Mouse (Mus musculus) frontal cortex, postnatal 36 days (tissue): ENCODE data around the gene Jazf1.

Experiments
- DNase-seq, 2 experiments: peaks; one replicate each; pipeline ENCODE4 v3.0.0; 2022; ENCODE audit warnings: low spot score in 2 of 2

Jazf1 gene

DNA sequence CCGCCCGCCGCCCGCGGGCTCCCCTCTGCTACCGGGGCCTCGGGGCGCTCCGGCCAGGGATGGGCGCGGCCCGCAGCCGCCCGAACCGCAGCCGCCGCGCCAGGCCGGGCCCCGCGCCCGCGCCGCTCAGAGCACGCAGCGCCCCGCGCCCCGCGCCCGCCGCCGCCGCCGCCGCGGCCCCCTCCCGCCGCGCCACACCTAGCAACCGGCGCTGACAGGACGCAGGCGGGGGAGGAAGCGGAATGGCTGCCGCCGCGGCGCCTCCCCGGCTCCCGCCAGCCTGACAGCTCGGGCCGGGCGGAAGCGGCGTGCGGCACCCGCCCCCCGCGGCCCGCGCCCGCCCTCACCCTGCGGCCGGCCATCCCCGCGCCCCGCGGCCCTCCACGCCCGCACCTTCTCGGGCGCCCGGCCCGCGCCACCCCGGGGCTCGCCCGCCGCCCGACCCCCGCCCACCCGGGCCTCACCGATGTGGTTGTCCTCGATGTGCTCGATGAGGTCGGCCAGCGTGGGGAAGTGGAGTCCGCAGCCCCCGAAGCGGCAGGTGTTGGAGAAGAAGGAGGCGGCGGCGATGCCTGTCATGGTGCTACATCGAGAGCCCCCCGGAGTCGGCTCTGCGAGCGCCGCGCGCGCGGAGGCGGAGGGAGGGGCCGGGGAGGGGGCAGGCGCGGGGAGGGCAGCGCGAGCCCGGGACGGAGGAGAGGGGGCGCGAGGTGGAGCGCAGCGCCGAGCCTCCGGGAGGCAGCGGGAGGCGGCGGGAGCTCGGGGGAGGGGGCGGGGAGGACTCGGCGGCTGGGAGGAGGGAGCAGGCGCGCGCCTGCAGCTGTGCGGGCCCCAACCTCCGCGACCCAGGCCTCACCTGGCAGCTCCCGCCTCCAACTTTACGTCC is at the start of gene Jazf1:
Gene Jazf1 (minus strand): TSS at position 643 of the 886 bp plus-strand sequence.
- peak; percentile 38 to 39 for DNase-seq

DNA sequence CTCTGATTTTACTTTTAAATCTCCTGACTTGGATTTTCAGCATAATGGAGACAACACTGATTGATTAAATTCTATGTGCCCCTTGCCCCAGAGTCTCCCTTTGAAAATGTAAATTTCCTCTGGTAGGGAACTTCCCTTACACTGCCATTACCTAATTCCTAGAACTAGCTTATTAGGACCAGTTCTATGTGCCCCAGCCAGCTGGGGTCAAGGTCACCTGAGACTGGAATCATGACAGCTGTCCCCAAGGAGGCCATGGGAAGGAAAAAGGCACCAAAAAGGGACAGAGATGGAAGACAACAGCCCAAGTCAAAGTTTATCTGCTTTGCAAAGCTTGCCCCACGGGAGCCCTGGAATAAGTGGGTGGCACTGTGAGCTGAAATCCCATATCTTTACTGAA is 49.4 kb upstream of the Jazf1 start:
- no peak for DNase-seq

DNA sequence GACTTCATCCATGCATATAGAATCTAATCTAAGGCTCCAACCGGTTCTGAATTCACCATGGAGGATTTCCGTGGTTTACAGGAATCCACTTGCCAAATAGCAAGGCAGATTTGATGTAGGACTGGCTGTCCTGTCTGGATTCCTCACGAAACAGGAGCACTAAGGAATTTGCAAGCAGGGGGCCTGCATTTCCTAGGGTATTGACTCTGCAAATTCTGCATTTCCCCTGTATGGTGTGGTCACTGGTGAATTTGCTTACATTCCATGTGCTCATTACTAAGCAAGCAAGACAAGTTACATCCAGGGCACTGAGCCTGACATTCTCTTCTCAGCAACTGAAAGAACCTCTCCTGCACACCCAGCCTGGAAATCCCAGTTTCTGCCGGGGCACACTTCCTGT is 18.4 kb upstream of the Jazf1 start:
- DNase-seq, result no peak

DNA sequence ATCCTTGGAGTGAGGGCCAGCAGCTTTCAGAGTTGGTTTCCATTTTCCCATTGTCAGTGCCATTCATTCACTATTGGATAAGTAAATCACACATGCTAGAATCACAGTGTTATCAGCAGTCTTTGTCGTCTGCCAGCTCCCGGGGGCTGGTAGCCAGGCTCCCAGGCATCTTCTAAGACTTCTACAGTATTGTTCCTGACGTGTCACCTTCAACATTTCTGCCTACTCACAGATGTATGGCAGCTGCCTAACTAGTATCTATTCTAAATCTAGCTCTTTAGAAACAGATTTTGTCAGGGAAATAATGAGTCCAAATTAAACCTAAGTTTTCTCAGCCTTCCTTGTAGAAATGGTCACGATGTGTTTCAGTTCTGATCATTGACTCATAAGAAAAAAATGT is 12.8 kb upstream of the Jazf1 start:
- peak; percentile 15 to 42 for DNase-seq

DNA sequence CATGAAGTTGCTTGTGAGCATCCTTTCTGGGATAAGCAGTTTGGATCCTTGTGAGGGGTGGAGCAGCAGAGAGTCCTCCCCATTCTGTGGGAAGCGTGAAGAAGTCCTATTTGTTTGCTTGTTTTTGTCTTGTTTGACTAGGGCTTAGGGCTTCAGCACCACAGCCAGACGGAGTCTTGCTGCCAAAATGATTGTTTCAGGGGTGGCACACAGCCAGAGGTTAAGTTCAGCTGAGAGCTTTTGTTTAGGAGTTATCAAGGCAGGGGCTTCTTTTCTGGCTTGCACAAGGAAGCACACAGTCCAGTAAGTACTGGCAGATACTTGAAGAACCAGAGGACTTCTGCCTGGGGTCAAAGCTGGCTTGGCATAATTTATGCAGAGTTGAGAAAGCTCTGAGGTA is 10.2 kb upstream of the Jazf1 start:
- no peak for DNase-seq

DNA sequence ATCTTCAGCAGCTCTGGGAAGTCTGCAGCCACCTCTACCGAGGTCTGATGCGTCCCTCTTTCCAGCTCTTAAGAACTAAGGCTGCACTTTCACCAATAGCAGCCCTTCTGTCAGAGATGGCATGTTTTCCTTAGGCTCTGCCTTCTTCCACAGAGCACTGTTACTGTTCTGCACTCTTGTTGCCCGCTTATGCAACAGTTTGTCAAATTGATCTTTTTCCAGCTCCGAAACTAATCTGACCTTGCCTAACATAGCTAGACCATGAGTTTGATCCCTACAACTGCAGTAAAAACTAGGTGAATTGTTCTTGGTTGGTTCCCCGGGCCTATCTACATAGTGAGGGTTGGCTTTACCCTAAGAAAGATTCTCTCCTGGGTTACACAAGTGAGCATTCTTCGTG is 3.3 kb upstream of the Jazf1 start:
- DNase-seq, result no peak

DNA sequence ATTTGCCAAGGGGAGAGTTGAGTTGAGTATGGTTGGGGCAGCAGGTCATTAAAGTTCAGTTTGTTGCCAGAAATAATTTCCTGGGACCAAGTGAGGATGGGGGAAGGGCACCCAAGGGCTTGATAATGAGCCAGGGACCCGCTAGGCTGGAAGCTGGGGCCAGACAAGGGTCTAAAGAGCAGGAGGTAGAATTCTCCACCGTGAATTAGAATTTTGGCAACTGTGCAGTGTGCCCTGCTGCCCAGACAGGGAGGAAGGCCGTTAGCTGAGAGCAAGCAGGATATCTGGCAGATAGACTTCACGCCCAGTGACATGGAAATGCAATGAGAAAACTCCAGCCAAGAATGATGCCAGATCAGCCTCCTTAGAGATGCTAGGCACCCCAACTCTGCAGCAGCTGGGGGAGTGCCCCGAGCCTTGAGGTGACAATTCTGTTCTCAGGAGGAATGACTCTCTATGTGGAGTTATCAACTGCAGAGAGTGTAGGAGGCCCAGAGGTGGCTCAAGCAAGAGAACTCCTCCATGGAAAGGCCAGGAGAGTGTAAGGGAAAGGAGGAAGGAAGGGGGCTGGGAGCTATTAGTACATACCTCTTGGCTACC is 1.6 kb upstream of the Jazf1 start:
- no peak for DNase-seq

DNA sequence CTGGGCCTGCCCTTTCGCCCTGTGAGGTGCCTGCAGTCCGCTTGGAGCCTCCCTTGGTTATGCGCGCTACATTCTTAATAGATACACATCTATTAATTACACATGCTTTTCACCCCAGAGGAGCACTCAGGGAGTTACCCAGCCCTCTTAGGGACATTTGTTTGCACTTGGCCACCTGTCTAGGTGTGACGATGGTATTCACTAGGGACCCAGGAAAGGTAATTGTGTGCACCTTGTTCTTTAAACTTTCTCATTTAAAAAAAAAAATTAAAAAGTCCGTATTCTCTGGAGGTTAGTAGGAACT is 396 bp upstream of the Jazf1 start:
- peak; percentile 19 to 28 for DNase-seq

DNA sequence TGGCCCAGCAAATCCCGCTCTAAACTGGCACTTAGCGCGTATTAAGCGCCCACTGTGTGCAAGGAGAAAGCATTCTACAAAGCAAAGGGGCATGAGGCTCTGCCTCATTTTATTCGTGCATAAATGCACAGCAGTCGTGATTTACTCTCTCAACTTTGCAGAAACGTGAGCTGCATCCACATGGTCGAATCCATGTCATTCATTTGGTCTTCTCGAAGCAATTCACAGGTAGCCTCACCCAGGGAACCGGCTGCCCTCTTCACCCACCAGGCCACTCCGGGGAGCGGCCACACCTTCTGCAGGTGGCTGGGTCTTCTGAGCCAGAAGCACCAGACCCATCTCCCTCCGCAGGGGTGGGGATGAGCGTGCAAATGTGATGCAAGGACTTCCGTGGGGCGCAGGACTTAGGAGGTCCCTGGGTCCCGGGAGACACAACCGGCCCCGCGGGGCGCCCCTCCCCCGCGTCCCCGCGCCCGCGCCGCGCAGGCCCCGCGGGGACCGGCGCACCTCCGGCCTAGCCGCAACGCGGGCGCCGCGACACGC is 914 bp downstream of the Jazf1 start:
- peak; percentile 29 to 30 for DNase-seq

DNA sequence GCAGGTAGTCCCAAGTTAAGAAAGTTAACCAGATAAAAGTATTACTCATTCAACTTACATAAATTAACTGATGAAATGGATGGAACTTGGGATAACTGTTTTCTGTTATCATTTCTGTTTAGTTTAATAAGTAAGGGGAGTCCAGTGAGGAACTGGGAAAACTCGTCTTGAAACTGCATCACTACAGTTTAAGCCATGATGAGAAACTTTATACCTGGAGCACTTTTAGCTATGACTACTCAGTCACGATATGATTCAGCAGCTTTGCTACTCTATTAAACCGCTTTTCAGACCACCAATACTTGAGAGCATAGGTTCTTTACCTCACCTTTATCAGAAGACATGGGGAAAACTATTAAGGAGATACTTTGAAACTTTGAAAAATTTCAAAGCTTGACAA is 1.5 kb downstream of the Jazf1 start:
- no peak for DNase-seq

DNA sequence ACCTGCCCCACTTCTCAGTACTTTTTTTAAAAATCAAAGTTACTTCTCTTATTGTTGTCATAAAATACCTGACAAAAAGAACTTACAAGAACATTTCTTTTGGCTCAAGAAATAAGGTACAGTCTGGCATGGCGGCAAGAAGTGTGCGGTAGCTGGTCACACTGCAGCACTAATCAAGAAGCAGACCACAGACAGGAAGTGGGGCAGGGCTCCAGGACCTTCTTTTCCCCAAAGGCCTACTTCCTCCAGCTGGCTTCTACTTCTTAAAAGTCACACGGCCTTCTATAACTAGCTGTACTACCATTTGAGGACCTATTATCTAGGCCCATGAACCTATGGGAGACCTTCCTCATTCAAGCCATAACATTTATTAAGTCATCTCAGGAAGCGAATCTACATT is 4.4 kb downstream of the Jazf1 start:
- no peak for DNase-seq

DNA sequence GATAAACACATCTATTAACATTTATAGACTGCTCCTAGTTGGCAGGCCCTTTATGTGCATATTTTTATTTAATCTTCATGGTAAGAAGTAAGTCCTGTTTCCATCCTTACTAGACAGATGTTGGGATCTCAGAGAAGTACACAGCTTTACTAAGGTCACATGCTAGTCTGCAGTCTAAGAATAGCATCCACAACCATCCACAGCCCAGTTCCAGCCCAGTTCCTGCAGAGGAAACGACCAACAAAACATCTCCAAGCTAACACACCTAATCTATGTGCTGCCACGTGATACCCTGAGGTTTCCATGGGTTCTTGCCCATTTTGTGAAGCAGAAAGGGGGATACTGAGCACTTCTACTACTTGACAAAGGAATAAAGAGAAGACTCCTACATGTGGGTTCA is 13.5 kb downstream of the Jazf1 start:
- DNase-seq, result no peak

DNA sequence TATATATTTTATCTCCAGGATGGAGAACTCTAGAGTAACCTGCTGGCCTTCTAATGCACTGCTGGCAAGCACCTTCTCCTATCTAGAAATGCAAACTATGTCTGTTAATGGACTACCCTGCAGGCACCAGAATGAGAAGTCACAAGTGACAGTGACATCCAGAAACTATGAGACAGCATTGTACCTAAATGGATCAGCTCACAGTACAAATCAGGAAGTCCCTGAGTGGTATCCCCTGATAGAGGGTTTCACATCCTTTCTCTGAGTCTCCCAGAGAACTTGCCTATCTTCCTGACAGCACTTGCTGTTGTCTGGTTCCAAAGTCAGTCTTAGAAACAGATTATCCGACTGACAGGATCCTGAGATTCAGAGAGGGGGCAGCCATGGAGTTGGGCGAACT is 22.9 kb downstream of the Jazf1 start:
- no peak for DNase-seq

DNA sequence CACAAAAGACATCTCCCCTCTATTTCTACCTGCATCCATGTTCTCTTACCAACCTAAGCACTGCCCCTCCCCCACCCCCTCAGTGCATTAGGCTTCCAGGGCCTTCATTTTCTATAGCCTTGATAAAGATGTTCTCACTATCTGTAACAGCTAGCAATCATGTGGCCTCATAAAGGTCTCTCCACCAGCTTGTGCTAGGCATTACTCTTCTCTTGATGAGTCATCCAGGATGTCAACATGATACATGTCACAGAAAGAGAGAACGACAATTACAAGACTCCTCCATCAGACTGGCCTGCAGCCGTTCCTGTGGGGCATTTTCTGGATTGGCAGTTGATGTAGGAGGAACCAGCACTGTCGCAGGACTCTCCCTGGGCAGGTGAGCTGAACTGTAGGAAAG is 30.3 kb downstream of the Jazf1 start:
- DNase-seq, result no peak

DNA sequence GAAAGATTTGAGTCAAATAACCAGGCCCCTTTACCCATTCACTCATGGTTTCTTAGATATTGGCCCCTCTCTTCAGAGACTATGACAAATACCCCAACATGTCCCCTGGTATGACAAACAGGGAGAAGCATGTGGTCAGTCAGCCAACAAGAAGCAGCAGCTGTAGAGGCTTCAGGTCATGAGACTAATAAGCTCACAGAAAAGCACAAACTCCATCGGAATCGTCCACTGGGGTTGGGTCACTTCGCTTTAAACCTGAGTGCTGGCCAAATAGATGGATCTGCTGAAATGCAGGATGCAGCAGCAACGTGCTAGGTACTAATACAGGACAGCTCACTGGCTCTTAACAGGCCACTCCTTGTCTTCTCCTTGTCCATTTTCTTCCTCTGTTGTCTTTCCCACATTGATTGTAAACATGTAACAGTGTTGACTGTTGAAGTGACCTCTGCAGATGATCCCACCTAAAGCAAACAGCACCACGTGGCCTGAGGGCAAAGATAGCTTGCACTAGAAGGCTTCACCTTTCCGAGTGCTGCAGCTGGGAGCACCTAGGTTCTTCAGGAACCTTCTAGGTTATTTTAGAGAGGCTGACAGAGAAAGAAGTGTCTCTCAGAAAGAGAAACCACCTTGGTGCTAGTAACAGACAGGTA is 33.9 kb downstream of the Jazf1 start:
- DNase-seq, result no peak

DNA sequence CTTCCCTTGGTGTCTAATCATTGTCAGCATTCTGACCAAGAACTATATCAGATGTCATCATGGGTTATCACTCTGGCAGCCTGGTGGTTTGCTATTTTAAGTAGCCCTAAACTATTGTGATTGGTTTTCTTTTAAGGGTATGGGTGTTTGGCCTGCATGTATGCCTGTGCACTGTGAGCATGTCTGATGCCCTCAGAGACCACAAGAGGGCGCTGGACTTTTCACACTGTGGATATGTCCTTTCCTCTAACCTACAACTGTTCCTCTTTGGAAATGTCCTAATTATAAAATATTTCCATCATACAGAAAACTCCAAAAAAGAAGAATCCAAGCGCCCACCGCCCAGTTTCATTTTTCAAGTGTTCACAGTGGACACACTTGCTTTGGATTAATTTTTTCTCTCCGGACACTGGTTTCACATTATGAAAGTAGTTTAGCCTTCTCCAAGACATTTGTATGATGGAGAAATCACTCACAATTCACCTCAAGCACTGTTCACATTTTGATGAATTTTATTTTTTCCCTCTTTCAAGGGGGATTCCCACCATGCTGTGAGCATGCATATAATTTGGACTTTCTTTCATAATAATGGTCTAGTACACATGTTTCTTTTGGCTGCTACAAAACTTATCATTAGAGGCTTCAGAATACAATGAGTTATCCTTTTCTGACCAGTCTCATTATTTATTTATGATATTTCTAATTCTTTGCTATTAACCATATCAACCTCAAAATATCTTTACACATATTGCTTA is 35.5 kb downstream of the Jazf1 start:
- no peak for DNase-seq

DNA sequence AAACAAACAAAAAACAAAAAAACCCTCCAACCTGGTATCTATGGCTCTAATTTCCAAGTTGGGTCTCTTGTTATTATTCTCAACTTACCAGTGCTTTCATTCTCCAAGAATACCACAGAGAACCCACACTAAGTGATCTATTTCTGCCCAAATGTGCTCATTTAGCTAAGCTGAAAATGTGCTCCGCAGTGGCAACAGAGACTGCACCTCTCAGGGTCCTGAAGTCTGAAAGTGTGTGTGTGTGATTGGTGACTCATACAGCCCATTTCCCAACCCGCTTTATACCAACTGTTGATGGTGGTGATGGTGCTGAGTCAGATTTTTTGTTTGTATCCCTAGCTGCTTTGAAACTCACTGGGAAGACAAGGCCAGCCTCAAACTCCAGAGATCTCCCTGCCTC is 46.4 kb downstream of the Jazf1 start:
- no peak for DNase-seq

DNA sequence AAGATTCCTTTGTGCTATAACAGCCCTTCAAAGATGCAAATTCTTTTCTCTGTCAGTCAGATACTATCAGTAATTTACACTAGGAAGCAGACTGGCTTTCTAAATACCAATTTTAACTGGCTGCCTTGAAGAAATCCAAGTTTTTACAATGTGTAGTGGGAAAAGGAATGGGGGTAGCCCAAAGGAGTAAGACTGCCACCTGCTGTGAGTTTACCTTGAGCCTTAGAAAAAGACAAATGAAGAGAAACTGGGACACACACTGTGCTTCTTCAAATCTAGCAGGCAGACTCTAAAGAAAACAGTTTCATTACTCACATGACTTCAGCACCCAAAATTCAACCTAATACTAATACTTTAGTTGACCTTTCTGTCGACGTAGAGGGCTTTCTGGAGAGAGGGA is 47.4 kb downstream of the Jazf1 start:
- no peak for DNase-seq

DNA sequence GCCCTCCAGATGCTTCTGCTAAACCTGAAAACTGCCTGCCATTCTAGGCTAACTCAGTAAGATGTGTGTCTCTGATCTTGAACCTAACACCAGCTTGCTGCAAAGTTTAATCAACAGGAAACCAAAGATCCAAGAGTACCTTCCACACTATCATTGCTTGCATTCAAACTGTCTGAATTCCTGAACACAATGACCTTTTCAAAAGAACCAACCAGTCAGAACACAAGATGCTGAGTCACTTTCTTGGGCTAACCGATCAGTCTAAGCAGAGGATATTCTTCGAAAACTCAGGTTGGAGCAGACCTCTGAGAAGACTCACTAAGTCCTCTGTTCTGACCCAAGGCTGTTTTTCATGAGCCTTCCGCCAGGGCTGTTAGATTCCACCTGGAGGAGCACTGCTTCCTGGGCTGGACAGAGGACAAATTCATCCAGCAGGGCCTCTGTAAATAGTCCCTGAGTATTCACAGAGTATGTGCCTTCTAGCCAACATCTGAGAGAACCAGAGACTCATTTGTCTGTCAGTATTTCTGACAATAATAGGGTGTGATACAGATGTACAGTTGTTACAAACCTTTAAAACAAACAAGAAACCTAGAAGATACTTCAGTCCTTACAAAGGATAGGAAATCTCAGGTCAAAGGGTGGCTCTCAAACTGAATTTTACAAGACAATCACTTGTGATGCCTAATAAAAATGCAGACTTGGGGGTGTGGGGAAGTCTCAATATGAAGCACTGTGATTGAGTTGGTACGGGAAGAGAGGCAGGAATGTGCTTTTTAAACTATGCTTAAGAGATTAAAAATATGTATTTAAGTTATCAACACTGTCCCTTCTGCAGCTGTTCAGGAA is 50.9 kb downstream of the Jazf1 start:
- DNase-seq, result no peak

DNA sequence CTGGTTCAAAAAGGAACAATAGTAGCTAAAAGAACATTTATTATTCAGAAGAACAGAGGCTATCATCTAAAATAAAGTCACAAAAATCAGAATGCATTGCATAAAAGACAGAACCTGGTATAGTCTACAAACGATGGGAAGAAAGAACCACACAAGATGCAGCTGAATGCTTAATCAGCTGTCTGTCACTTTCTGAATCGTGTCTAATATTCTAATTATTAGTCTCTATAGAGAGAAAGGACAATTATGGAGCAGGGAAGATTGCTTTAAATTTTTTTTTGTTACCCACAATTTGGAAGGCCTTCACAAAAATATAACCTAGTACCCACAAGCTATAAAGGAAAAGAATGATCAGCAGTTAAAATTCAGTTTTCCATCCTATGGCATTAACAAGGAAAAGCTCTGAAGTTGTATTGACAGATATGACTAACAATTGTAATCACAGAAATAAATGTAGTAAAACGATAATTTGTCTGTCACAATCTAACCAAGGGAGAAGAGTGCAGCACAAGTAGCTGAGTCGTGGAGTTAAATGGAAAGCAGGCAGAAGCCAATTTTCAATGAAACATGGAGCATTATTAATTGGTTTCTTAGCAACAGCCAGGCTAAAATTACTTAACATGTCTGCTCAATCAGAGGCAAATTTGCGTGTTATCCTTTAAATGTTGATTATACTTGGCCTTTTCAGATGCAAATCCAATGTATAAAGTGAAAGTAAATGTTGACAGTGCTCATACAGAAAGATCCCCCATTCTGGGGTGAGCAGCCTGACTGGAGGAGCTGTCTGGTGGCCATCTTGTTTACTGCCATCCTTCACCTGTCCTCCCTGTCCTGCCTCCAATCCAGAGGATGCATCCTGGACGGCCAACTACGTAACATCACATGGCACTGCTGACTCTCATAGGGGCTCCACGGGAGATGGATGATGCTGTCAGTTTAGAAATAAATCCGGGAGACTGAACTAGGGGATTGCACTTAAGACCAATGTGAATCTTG is 53.7 kb downstream of the Jazf1 start:
- no peak for DNase-seq
